Mouse (Mus musculus) heart, embryonic 14.5 days (tissue): Measurements from ENCODE around the gene Htatsf1. TPM values are rescaled to one million over a fixed set of nuclear protein-coding genes. Genes with fewer than 3 reads are reported as not detected.

Experiments used
- ATAC-seq: fragments of 200-750 bp; cut with Nextera tagmentation; 2 replicates; pipeline ENCODE4 v1.8.0; 2017; ENCODE audit warnings: low read depth, moderate TSS enrichment; ENCODE audit not compliant: insufficient number of reproducible peaks, insufficient read depth, low FRiP score
- H3K27ac ChIP-seq, 2 experiments: fragments of 200-500 bp in 1 of 2; fragments of 300-500 bp in 1 of 2; sonication (generic) in 1 of 2; replicated peaks in 1 of 2; 2 replicates each; pipeline ENCODE4 v1.5.1; 2012 to 2014; ENCODE audit warnings: low read depth in 2 of 2, low read length in 2 of 2, control low read depth in 1 of 2, mild to moderate bottlenecking in 1 of 2, mixed read lengths in 1 of 2; ENCODE audit not compliant: control insufficient read depth in 1 of 2, insufficient read depth in 1 of 2
- H3K27me3 ChIP-seq: fragments of 300-500 bp; sonication (generic); 2 replicates; pipeline ENCODE4 v1.6.1; 2014; ENCODE audit warnings: mild to moderate bottlenecking, low read length, control low read depth; ENCODE audit not compliant: control insufficient read depth, insufficient read depth
- H3K36me3 ChIP-seq: fragments of 300-500 bp; sonication (generic); 2 replicates; pipeline ENCODE4 v1.6.1; 2014; ENCODE audit warnings: mild to moderate bottlenecking, control low read depth, low read length, mixed read lengths; ENCODE audit not compliant: control insufficient read depth, insufficient read depth
- H3K4me1 ChIP-seq, 2 experiments: fragments of 200-500 bp in 1 of 2; fragments of 300-500 bp in 1 of 2; sonication (generic) in 1 of 2; 2 replicates each; pipeline ENCODE4 v1.6.1; 2012 to 2014; ENCODE audit warnings: low read length in 2 of 2, control low read depth in 1 of 2, mixed read lengths in 1 of 2; ENCODE audit not compliant: control insufficient read depth in 2 of 2, insufficient read depth in 2 of 2
- H3K4me2 ChIP-seq: fragments of 300-500 bp; sonication (generic); 2 replicates; pipeline ENCODE4 v1.6.1; 2014; ENCODE audit warnings: mild to moderate bottlenecking, low read length
- H3K4me3 ChIP-seq, 2 experiments: fragments of 200-500 bp in 1 of 2; fragments of 300-500 bp in 1 of 2; sonication (generic) in 1 of 2; 2 replicates each; pipeline ENCODE4 v1.5.1; 2012 to 2014; ENCODE audit warnings: low read length in 2 of 2, mild to moderate bottlenecking in 2 of 2, control low read depth in 1 of 2, low read depth in 1 of 2, moderate library complexity in 1 of 2; ENCODE audit not compliant: control insufficient read depth in 1 of 2, insufficient read depth in 1 of 2
- H3K9ac ChIP-seq: fragments of 300-500 bp; sonication (generic); 2 replicates; pipeline ENCODE4 v1.6.1; 2014; ENCODE audit warnings: mild to moderate bottlenecking, low read length
- H3K9me3 ChIP-seq: fragments of 300-500 bp; sonication (generic); 2 replicates; pipeline ENCODE4 v1.6.1; 2016; ENCODE audit warnings: low read length, control low read depth; ENCODE audit not compliant: control insufficient read depth
- WGBS: fragments of 180-500 bp; shearing (Covaris S2); extraction: QIAGEN DNeasy Blood & Tissue Kit; methylation state at CpG from one replicate; pipeline ENCODE4 v1.1.7; 2014; 5-methylcytosine and 5-hydroxymethylcytosine counted together
- polyA plus RNA-seq: library from polyadenylated mRNA; unstranded; fragments of >200 nt; fragmentation: Nextera tagmentation; extraction: Ambion mirVana; gene quantifications from 2 replicates; pipeline ENCODE4 v1.2.1, GENCODE M21; 2014

Gene Htatsf1
- polyA plus RNA-seq, 1 experiment from 2014 or later: 66.6 TPM

DNA sequence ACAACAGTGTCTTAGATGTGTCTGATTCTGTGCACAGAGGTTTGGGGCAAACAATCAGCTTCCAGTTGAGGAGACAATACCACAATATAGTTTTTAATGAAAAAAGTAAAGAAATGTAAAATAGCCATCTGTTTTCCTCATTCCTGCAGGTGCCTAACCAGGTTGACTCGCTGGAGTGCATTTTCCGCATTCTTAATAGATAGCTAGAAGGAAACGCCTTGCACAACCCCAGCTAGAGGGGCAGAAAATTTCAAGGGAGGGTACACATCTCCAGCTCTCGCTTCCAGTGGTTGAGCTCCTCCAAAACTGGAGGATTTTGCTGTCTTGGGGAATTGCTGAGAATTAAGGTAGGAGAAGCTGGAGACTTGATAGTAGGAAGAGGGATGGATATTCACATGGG lies 34.4 kb downstream of the Htatsf1 start, which contains the start of gene Vgll1:
Gene Vgll1, plus strand, starts transcription at position 301 of the 400 bp plus-strand sequence.
- ATAC-seq: no peak
- H3K9me3 ChIP-seq: no peaks in the 10 kb centered on the region
- no peaks in the 10 kb centered on the region for H3K27me3 ChIP-seq
- no peak within 1 kb of the TSS for H3K4me3 ChIP-seq
- WGBS: 83% methylated on average over 4 of the region's 4 CpGs
- H3K36me3 ChIP-seq: no peaks in the 10 kb centered on the region
- no peak within 1 kb of the TSS for H3K4me2 ChIP-seq
- H3K9ac ChIP-seq: no peak within 1 kb of the TSS
- no peak within 1 kb of the TSS for H3K27ac ChIP-seq
- H3K4me1 ChIP-seq: no peaks in the 10 kb centered on the region

DNA sequence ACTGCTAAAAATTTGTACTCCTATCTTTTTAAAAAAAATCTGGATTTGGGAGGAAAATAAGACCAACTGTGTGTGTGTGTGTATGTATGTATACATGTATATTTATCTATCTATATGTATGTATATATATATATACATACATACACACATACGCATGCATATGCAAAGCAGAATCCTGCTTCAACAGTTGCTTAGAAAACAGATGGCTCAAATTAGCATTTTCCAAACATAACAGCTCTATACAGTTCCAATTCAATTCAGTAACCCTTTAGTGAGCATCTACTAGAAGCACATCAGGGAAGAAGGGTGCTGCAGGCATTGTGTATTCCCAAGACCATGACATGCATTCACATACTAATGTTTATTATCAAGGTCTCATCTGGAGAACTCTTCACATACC lies 50.0 kb downstream of the Htatsf1 start:
- ATAC-seq: no peak
- Histone ChIP-seq H3K4me3 (no peak overlapping the region), H3K36me3 (no peaks in the 10 kb centered on the region), H3K4me2 (no peak overlapping the region), H3K9ac (no peak overlapping the region), H3K4me1 (no peaks in the 10 kb centered on the region), H3K27ac (no peak overlapping the region), H3K27me3 (no peaks in the 10 kb centered on the region), H3K9me3 (no peaks in the 10 kb centered on the region)
- 77% methylated on average over 1 of the region's 1 CpGs for WGBS

DNA sequence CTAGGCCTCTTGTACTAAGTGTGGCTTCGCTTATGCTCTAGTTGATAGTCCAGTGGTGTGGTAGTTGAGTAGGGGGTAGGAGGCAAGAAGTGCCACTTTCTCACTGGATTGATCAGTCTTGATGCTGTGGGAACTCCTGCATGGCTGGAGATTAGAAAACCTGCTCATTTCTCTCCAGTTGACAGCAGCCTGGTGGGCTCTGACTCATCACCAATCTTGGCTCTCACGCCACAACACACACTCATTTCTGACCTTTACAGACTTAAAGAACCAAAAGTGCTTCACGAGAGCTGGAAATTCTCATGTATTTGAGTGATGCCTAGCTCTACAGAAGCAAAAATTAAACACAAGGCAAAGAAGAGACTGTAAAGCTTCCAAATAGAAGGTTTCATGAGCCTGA lies 53.6 kb downstream of the Htatsf1 start:
- no peak overlapping the region for H3K4me3 ChIP-seq
- 76% methylated on average over 3 of the region's 3 CpGs for WGBS
- H3K4me1 ChIP-seq: no peaks in the 10 kb centered on the region
- H3K36me3 ChIP-seq: no peaks in the 10 kb centered on the region
- ATAC-seq: no peak
- no peak overlapping the region for H3K4me2 ChIP-seq
- H3K27ac ChIP-seq: no peak overlapping the region
- no peak overlapping the region for H3K9ac ChIP-seq
- H3K27me3 ChIP-seq: no peaks in the 10 kb centered on the region
- no peaks in the 10 kb centered on the region for H3K9me3 ChIP-seq

Other genes starting within 250 kb of the Htatsf1 start
- 2.1 and 2.6 TPM in 2 replicates for gene Map7d3, start 231.3 kb upstream of the Htatsf1 start, polyA plus RNA-seq
- gene Adgrg4, start 183.4 kb upstream of the Htatsf1 start, polyA plus RNA-seq: not detected in 2 replicates
- gene Brs3, start 10.5 kb upstream of the Htatsf1 start, polyA plus RNA-seq: not detected in 2 replicates
- gene Vgll1, start 34.5 kb downstream of the Htatsf1 start, polyA plus RNA-seq: not detected in 2 replicates
- not detected in 2 replicates for gene Cd40lg, start 158.6 kb downstream of the Htatsf1 start, polyA plus RNA-seq